In genomic region chr9:62553366-62553940, GRCm38 (mm10) we compare ENCODE assay signal across 8 mouse cellular contexts. TPM values are rescaled to one million over a fixed set of nuclear protein-coding genes. Genes with fewer than 3 reads are reported as not detected.
DNase-seq lines count a peak whose midpoint lies in the region.

No protein-coding gene starts in this region.

- intact Hi-C loops in heart, postnatal 25 days (cut with DNase I): loop anchor here (2.0 to 10.0 kb wide), 4 partner anchors 133 to 515 kb away; no protein-coding TSS in a partner anchor

- DNase-seq in heart, adult 11 months: peak; percentile 91
- no peak for DNase-seq in heart, postnatal 25 days (ENCODE audit: low spot score)
- DNase-seq in 416B (ENCODE audit: low read depth): peak; percentile 58
- DNase-seq in adrenal gland, adult 18-20 months (ENCODE audit: low spot score in 2 of 2): peak; percentile 62 to 72
- DNase-seq in embryo, embryonic 10 days (ENCODE audit: low spot score): peak; percentile 80
- peak; percentile 85 for DNase-seq in kidney, postnatal 10 days
- peak; percentile 81 for DNase-seq in lung, postnatal 10 days
- DNase-seq in testis, postnatal 14 days (ENCODE audit: low spot score): peak; percentile 50

RNA-seq across cellular contexts. Expression of gene Coro2b, which starts 16.6 kb away (rescaled TPM):
- total RNA-seq in heart, postnatal 25 days (2021): 10 to 100 TPM in 1 of 2 experiments, 1 to 10 TPM in 1; 9.5 to 15.1 TPM
- total RNA-seq in adrenal gland, adult 18-20 months (2021): 10 to 100 TPM; 10.5 to 14.8 TPM
